8 mouse cellular contexts compared by ENCODE assay signal in the genomic region with DNA sequence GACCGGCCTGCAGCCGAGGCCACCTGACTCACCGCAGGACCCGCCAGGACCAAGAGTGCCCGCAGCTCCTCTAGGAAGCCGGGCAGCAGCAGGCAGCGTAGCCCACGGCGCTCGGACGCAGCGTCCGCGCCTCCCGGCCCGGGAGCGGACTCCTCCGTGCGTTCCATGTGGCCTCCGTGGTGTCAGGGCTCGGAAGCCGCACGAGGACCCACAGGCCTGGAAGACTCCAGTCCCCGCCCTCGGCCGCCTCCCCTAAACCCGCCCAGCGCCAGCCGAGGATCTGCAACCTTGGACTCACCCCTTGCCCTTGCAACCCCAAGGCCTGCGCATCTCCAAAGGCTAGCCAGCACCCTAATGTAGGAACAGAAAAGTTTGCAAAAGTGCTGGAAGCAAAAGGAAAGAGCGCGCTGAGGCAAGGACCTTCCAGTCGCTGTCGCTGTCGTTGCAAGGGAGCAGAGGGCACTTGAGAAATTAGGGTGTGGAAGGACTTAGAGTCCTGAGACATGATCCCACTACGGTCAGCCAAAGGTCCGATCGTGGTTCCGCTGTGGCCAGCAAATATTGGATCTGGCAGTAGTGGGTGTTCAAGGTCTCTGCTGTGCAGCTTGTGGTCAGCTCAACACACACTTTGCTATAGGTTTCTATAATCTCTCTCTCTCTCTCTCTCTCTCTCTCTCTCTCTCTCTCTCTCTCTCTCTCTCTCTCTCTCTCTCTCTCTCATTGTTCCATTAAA. TPM values are rescaled to one million over a fixed set of nuclear protein-coding genes. Genes with fewer than 3 reads are reported as not detected.
A peak's percentile ranks its signal among the peaks of the same experiment; 100 is the strongest.
DNase-seq lines count a peak whose midpoint lies in the region; ATAC-seq lines count a peak whose summit lies in the region.

A gene (minus strand): TSS at position 465 of the 733 bp plus-strand sequence.

- peaks cover 10% of the 10 kb centered on the region for H3K4me1 ChIP-seq in intestine, embryonic 16.5 days (ENCODE audit: control insufficient read depth, insufficient read depth, low read length)
- no peaks in the 10 kb centered on the region for H3K4me1 ChIP-seq in liver, embryonic 16.5 days (ENCODE audit: control insufficient read depth, low read depth, low read length)

- ATAC-seq in intestine, embryonic 16.5 days = peak; percentile 82
- peak; percentile 84 for ATAC-seq in liver, embryonic 16.5 days (ENCODE audit: low read depth)
- no peak for ATAC-seq in granulocyte monocyte progenitor cell, adult 5-6 weeks (replicated peaks; ENCODE audit: poor library complexity, severe bottlenecking)

- H3K9me3 ChIP-seq in intestine, embryonic 16.5 days (ENCODE audit: control insufficient read depth, low read length) = no peaks in the 10 kb centered on the region
- no peaks in the 10 kb centered on the region for H3K9me3 ChIP-seq in liver, embryonic 16.5 days (replicated peaks; ENCODE audit: control insufficient read depth, low read length)

- DNase-seq in ovary, adult 18-20 months (ENCODE audit: low spot score) = peak; percentile 52
- DNase-seq in ovary, postnatal 14 days (ENCODE audit: low spot score) = no peak
- DNase-seq in gastrocnemius, postnatal 36 days = peak; percentile 22 to 34
- peak; percentile 41 for DNase-seq in retina, postnatal 1 day
- DNase-seq in cerebellum, adult 9-11 months = no peak

- peak within 1 kb of the TSS; percentile 52; the same call in 1 of the 2 replicates for H3K27ac ChIP-seq in intestine, embryonic 16.5 days (ENCODE audit: low read length)
- H3K27ac ChIP-seq in liver, embryonic 16.5 days (ENCODE audit: low read length) = peak within 1 kb of the TSS; percentile 59

- no peaks in the 10 kb centered on the region for H3K36me3 ChIP-seq in intestine, embryonic 16.5 days (ENCODE audit: control insufficient read depth, insufficient read depth, low read length)
- no peaks in the 10 kb centered on the region for H3K36me3 ChIP-seq in liver, embryonic 16.5 days (ENCODE audit: control insufficient read depth, insufficient read depth)

- H3K27me3 ChIP-seq in intestine, embryonic 16.5 days (replicated peaks; ENCODE audit: control insufficient read depth, insufficient read depth, low read length) = peaks cover 8% of the 10 kb centered on the region; the same call in 1 of the 2 replicates
- H3K27me3 ChIP-seq in liver, embryonic 16.5 days (ENCODE audit: control insufficient read depth, insufficient read depth, low read depth, low read length) = peaks cover 16% of the 10 kb centered on the region

- peak within 1 kb of the TSS; percentile 68 for H3K4me2 ChIP-seq in intestine, embryonic 16.5 days (ENCODE audit: low read depth, low read length)
- H3K4me2 ChIP-seq in liver, embryonic 16.5 days (ENCODE audit: low read depth, low read length) = peak within 1 kb of the TSS; percentile 46

- 12% methylated on average over 39 of the region's 39 CpGs for WGBS in intestine, embryonic 16.5 days
- 15% methylated on average over 39 of the region's 39 CpGs for WGBS in liver, embryonic 16.5 days (ENCODE audit: insufficient replicate concordance)

- H3K9ac ChIP-seq in intestine, embryonic 16.5 days (ENCODE audit: low read depth, low read length) = peak within 1 kb of the TSS; percentile 67
- no peak within 1 kb of the TSS for H3K9ac ChIP-seq in liver, embryonic 16.5 days (ENCODE audit: low read depth, low read length)

- H3K4me3 ChIP-seq in intestine, embryonic 16.5 days (ENCODE audit: low read length) = peak within 1 kb of the TSS; percentile 42
- peak within 1 kb of the TSS; percentile 42 for H3K4me3 ChIP-seq in liver, embryonic 16.5 days (ENCODE audit: low read depth, low read length)

- intact Hi-C loops in gastrocnemius, postnatal 36 days (cut with DNase I) = no loop called here

RNA-seq across cellular contexts. Expression of the gene that starts here (rescaled TPM):
- total RNA-seq in gastrocnemius, postnatal 36 days (2021) = 10 to 100 TPM; 19.1 to 22.9 TPM
- polyA plus RNA-seq in intestine, embryonic 16.5 days (2015; fragmentation: Nextera tagmentation; extraction: Ambion mirVana) = 12.5 and 17.5 TPM in 2 replicates
- polyA plus RNA-seq in liver, embryonic 16.5 days (2015; fragmentation: Nextera tagmentation; extraction: Ambion mirVana) = 20.0 and 23.6 TPM in 2 replicates
- total RNA-seq in granulocyte monocyte progenitor cell, adult 5-6 weeks (2014; fragmentation: Nextera tagmentation) = not detected in 2 replicates
- not detected in 2 replicates for total RNA-seq in granulocyte monocyte progenitor cell, adult 5-6 weeks (2017)

Comparison
In these comparisons a context has a peak if more than half of its experiments do, and no peak if none do; other contexts are left out.
1. RNA of the gene that starts here (total RNA-seq): 19.1 to 22.9 TPM in gastrocnemius, postnatal 36 days; not detected in granulocyte monocyte progenitor cell, adult 5-6 weeks; every median in the first group is over 10 times any median in the second.
2. DNase-seq: peak in ovary, adult 18-20 months (single experiment), gastrocnemius, postnatal 36 days (2 of 2) and retina, postnatal 1 day (single experiment); none in ovary, postnatal 14 days (single experiment) and cerebellum, adult 9-11 months (single experiment).